Mouse (Mus musculus) liver, postnatal 0 days (tissue): ENCODE data around the gene D030056L22Rik. TPM values are rescaled to one million over a fixed set of nuclear protein-coding genes. Genes with fewer than 3 reads are reported as not detected.

ENCODE experiments used
- ATAC-seq: fragments of 200-750 bp; cut with Nextera tagmentation; 2 replicates; pipeline ENCODE4 v1.8.0; 2017; ENCODE audit warnings: mild to moderate bottlenecking, moderate library complexity
- DNase-seq: peaks from one replicate; pipeline ENCODE4 v3.0.0-alpha.2; 2016
- H3K27ac ChIP-seq: fragments of 300-500 bp; sonication (generic); 2 replicates; pipeline ENCODE4 v1.5.1; 2014; ENCODE audit warnings: antibody characterized with exemption, moderate library complexity, mild to moderate bottlenecking, low read depth
- H3K27me3 ChIP-seq: fragments of 300-500 bp; sonication (generic); 2 replicates; pipeline ENCODE4 v1.6.1; 2014; ENCODE audit warnings: low read length, control low read depth, mixed read lengths; ENCODE audit not compliant: insufficient read depth
- H3K36me3 ChIP-seq: fragments of 300-500 bp; sonication (generic); replicated peaks from 2 replicates; pipeline ENCODE4 v1.6.1; 2014; ENCODE audit warnings: mild to moderate bottlenecking, control low read depth, low read length, moderate library complexity, mixed read lengths; ENCODE audit not compliant: insufficient read depth
- H3K4me1 ChIP-seq: fragments of 300-500 bp; sonication (generic); 2 replicates; pipeline ENCODE4 v1.6.1; 2014; ENCODE audit warnings: antibody characterized with exemption, mild to moderate bottlenecking, control low read depth; ENCODE audit not compliant: insufficient read depth
- H3K4me2 ChIP-seq: fragments of 300-500 bp; sonication (generic); 2 replicates; pipeline ENCODE4 v1.6.1; 2014; ENCODE audit warnings: low read depth, mild to moderate bottlenecking, low read length, moderate library complexity, mixed read lengths
- H3K4me3 ChIP-seq: fragments of 300-500 bp; sonication (generic); 2 replicates; pipeline ENCODE4 v1.5.1; 2014; ENCODE audit warnings: low read depth, low read length
- H3K9ac ChIP-seq: fragments of 300-500 bp; sonication (generic); replicated peaks from 2 replicates; pipeline ENCODE4 v1.6.1; 2014; ENCODE audit warnings: mild to moderate bottlenecking, moderate library complexity
- H3K9me3 ChIP-seq: fragments of 300-500 bp; sonication (generic); 2 replicates; pipeline ENCODE4 v1.6.1; 2016; ENCODE audit warnings: mild to moderate bottlenecking, control low read depth, low read length, mixed read lengths
- CTCF ChIP-seq: sonication (generic); IDR thresholded peaks from 2 replicates; pipeline ENCODE4 v1.5.1; 2016; ENCODE audit warnings: antibody characterized with exemption, low read depth
- EP300 ChIP-seq: IDR thresholded peaks from 2 replicates; pipeline ENCODE4 v1.6.1; 2016; ENCODE audit warnings: antibody characterized with exemption, low read depth, mild to moderate bottlenecking
- WGBS: fragments of 180-500 bp; shearing (Covaris S2); extraction: QIAGEN DNeasy Blood & Tissue Kit; methylation state at CpG from one replicate; pipeline ENCODE4 v1.1.7; 2014; ENCODE audit not compliant: insufficient replicate concordance; 5-methylcytosine and 5-hydroxymethylcytosine counted together
- polyA plus RNA-seq: library from polyadenylated mRNA; unstranded; fragments of >200 nt; fragmentation: Nextera tagmentation; extraction: Ambion mirVana; gene quantifications from 2 replicates; pipeline ENCODE4 v1.2.1, GENCODE M21; 2015

D030056L22Rik gene
- polyA plus RNA-seq, 1 experiment from 2014 or later: 18.2 TPM

GRCm38 (mm10) chr19:18743946-18744345 is 31.0 kb downstream of the D030056L22Rik start:
- no peak for ATAC-seq

GRCm38 (mm10) chr19:18746576-18747340 is 33.8 kb downstream of the D030056L22Rik start:
- 0 out of 2 replicates have a peak, but pooled peaks cover 3% of the 10 kb centered on the region for H3K27me3 ChIP-seq
- H3K9me3 ChIP-seq: no peaks in the 10 kb centered on the region
- no peak for ATAC-seq
- no peak overlapping the region for H3K27ac ChIP-seq
- TF ChIP-seq EP300 (no peak), CTCF (no peak)
- 79% methylated on average over 5 of the region's 5 CpGs for WGBS
- DNase-seq: no peak
- H3K4me2 ChIP-seq: no peak overlapping the region
- no peak overlapping the region for H3K9ac ChIP-seq
- H3K4me3 ChIP-seq: no peak overlapping the region
- no peaks in the 10 kb centered on the region for H3K36me3 ChIP-seq
- H3K4me1 ChIP-seq: no peaks in the 10 kb centered on the region

More at GRCm38 (mm10) chr19:18743946-18744345, 31.0 kb downstream of the D030056L22Rik start:
- Histone ChIP-seq H3K4me2 (no peak overlapping the region), H3K4me3 (no peak overlapping the region), H3K27me3 (no peaks in the 10 kb centered on the region), H3K9me3 (no peaks in the 10 kb centered on the region), H3K36me3 (no peaks in the 10 kb centered on the region), H3K27ac (no peak overlapping the region), H3K4me1 (no peaks in the 10 kb centered on the region), H3K9ac (no peak overlapping the region)
- 62% methylated on average over 5 of the region's 5 CpGs for WGBS
- no peak for DNase-seq
- TF ChIP-seq CTCF (no peak), EP300 (no peak)

- no peak for DNase-seq
- Histone ChIP-seq H3K4me2 (no peak overlapping the region), H3K27me3 (0 out of 2 replicates have a peak, but pooled peaks cover 3% of the 10 kb centered on the region), H3K9me3 (no peaks in the 10 kb centered on the region), H3K4me1 (no peaks in the 10 kb centered on the region), H3K4me3 (no peak overlapping the region), H3K36me3 (no peaks in the 10 kb centered on the region), H3K27ac (no peak overlapping the region), H3K9ac (no peak overlapping the region)
- no peak for TF ChIP-seq CTCF
- no peak for TF ChIP-seq EP300
- no peak for ATAC-seq
- WGBS: 89% methylated on average over 4 of the region's 4 CpGs
Observed at GRCm38 (mm10) chr19:18747379-18747778, 34.4 kb downstream of the D030056L22Rik start.

GRCm38 (mm10) chr19:18749598-18750339 is 36.8 kb downstream of the D030056L22Rik start, which contains the start of gene Trpm6:
Trpm6 (plus strand) TSS chr19:18749983.
- no peaks in the 10 kb centered on the region for H3K4me1 ChIP-seq
- peak within 1 kb of the TSS; percentile 74 for H3K4me2 ChIP-seq
- peak within 1 kb of the TSS; percentile 38 for H3K4me3 ChIP-seq
- no peak within 1 kb of the TSS for H3K9ac ChIP-seq
- 0 out of 2 replicates have a peak, but pooled peaks cover 3% of the 10 kb centered on the region for H3K27me3 ChIP-seq
- WGBS: 5% methylated on average over 41 of the region's 41 CpGs
- TF ChIP-seq EP300 (no peak), CTCF (no peak)
- H3K36me3 ChIP-seq: no peaks in the 10 kb centered on the region
- ATAC-seq (peak; percentile 49; the same call in 1 of the 2 replicates), DNase-seq (peak; percentile 18)
- no peak within 1 kb of the TSS for H3K27ac ChIP-seq
- no peaks in the 10 kb centered on the region for H3K9me3 ChIP-seq

GRCm38 (mm10) chr19:18757191-18757590 is 44.2 kb downstream of the D030056L22Rik start:
- H3K4me1 ChIP-seq: no peaks in the 10 kb centered on the region
- no peak for ATAC-seq
- H3K27ac ChIP-seq: no peak overlapping the region
- no peaks in the 10 kb centered on the region for H3K27me3 ChIP-seq
- H3K4me3 ChIP-seq: no peak overlapping the region
- H3K9me3 ChIP-seq: no peaks in the 10 kb centered on the region
- H3K36me3 ChIP-seq: no peaks in the 10 kb centered on the region
- no peak overlapping the region for H3K4me2 ChIP-seq
- no peak for DNase-seq
- no peak overlapping the region for H3K9ac ChIP-seq
- TF ChIP-seq CTCF (no peak), EP300 (no peak)

- no peak for TF ChIP-seq EP300
- no peak for TF ChIP-seq CTCF
- no peaks in the 10 kb centered on the region for H3K36me3 ChIP-seq
- H3K27ac ChIP-seq: no peak overlapping the region
- no peak overlapping the region for H3K9ac ChIP-seq
- no peak overlapping the region for H3K4me3 ChIP-seq
- H3K4me1 ChIP-seq: no peaks in the 10 kb centered on the region
- no peaks in the 10 kb centered on the region for H3K27me3 ChIP-seq
- H3K9me3 ChIP-seq: no peaks in the 10 kb centered on the region
- ATAC-seq (no peak), DNase-seq (no peak)
- 67% methylated on average over 4 of the region's 4 CpGs for WGBS
- no peak overlapping the region for H3K4me2 ChIP-seq
Observed at GRCm38 (mm10) chr19:18757706-18758105, 44.7 kb downstream of the D030056L22Rik start.
